Mouse (Mus musculus) heart, adult 9 months (tissue): ENCODE measurements around the gene Xpc.
"Not testable (repeated sequence)": the region's sequence is repeated elsewhere in the genome, so short reads cannot be mapped to it uniquely, and the experiment has no call there.

Source experiments
- DNase-seq, 2 experiments: peaks; one replicate each; pipeline ENCODE4 v3.0.0; 2022; ENCODE audit warnings: low spot score in 2 of 2

Xpc gene

DNA sequence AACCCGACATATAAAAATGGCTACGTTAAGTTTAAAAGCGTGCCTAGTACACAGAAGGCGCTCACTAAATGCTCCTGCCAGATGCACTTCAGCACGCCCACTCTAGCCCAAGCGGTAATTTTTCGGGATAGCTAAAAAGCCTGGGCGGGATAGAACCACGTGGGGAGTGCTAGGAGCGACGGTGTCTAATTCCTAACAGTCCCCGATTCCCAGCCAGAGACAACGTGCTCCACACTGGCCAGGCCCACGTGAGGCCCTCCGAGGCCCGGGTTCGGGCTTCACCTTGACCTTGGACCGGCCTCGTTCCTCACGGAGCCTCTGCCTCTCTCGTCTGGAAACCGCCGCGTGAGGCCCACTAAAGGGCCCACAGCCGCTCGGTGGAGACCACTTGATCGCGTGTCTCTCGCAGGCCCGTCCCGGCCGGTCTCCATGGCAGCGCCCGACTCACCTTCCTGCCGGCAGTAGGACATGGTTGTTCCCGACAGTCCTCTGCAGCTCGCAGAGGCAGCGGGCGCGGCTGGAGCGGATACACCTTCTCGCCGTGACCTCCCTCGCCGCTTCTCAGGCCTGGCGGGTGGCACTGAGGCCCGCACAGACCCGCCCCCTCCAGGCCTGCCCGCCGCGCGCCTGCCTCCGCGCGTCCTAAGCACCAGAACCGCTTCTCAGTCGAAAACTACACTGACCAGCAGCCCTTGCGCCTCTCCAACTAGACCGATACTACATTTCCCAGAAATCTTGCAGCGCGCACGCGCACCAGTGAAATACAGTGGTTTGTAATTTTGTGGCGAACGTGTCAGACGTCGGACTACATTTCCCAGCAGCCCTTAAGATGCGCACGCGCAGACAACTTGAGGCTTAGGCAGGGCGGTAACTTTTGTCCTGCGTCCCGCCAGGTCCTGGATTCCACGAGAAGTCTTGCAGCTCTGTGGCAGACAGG is 42.6 kb downstream of the Xpc start, which contains the start of the genes Chchd4 and Tmem43:
Gene Chchd4 (minus strand): TSS at position 679 of the 937 bp plus-strand sequence.
Gene Tmem43 (plus strand): TSS at position 836 of the 937 bp plus-strand sequence.
- DNase-seq = peak; percentile 98 to 99

DNA sequence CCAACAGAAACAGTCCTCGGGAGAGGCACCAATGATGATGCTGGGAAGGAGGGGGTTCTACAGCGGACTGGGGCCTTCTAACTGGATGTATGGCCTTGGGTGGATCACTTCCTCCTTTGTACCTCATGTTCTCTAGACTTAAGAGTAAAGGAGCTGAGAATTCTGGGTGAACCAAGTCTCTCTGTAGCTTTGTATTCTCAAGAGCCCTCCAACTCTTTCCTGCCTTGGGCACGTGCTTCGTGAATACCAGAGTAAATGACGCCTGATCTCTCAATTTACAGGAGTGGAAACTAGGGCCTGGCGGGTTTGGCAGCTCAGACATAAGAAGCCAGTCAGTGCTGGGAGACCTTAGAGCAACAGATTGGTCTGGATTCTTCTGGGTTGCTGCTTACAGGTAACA is 43.4 kb downstream of the Xpc start:
- DNase-seq = no peak

- DNase-seq = not testable (repeated sequence)
Measured at GRCm38 (mm10) chr6:91471427-91471826, 44.3 kb downstream of the Xpc start.

DNA sequence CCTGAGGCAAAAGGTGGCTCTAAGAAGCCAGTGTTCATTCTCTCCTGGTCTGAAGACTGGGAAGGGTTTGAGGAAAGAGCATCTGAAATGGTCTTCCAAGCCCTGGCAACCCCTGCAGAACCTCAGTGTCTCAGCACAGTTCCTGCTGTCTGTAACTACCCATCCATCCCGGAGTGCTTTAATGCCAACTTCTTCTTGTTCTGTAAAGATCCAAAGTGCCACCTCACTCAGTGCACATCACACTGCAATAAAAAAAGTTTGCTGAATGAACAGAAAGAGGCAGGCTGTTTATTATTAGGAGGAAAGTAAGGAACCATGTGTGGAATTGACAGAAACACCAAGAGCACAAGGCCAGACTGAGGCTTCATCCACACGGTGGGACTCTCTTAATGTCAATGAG is 45.0 kb downstream of the Xpc start:
- DNase-seq = no peak

- DNase-seq = no peak
Measured at GRCm38 (mm10) chr6:91467106-91467505, 48.6 kb downstream of the Xpc start.

DNA sequence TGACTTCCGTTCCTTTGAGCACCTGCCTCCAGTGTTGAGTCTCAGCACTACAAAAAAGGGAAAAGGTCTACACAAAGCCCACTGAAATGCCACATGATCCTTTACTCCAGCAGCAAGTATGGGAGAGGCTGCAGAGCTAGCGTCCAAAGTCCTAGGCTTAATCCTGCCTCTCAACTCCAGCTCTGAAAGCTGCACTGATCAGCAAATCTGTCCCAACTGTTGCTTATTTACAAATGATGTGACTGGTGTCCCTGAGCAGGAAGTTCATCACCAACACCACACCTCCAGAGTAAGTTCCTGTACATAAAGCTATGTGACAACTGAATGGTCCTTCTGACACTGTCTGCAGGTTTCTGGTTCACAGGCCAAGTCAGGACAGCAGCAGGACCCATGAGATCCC is 49.9 kb downstream of the Xpc start:
- no peak for DNase-seq

DNA sequence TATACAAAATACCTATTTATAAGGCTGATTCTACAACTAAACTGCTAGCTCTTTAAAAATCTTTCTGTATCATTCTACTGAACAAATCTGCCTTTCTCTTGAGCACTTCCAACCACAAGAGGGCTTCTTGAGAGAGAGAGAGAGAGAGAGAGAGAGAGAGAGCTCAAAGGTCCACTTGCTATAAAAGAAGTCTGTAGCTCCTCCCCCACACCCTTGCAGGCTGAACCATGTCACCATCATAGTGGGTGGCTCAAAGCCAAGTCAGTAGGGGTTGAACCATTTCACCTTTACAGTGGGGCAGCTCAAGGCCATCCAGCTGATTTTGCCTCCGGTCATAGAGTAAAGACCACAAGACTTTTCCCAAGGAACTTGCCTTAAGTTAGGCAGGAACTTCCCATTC is 56.2 kb downstream of the Xpc start:
- DNase-seq = no peak

- no peak for DNase-seq
Measured at GRCm38 (mm10) chr6:91454546-91454945, 61.1 kb downstream of the Xpc start.

DNA sequence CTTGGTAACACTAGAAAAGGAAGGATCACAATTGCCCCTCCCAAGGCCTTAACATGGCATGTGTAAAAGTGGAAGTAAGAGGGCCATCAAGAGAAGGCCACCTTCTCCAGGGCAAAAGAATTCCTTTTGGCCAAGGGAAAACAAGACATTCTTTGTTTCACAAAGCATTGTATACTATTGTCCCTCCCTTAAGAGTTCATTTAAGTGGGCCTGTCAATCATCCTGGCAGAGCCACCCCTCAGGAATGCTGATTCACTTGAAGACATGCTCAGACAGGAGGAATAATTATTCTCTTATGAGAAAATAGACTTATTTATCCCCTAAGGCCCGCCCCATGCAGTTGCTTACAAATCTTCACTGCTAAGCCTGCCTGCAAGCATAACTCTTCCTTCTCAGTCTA is 63.6 kb downstream of the Xpc start:
- DNase-seq = no peak

DNA sequence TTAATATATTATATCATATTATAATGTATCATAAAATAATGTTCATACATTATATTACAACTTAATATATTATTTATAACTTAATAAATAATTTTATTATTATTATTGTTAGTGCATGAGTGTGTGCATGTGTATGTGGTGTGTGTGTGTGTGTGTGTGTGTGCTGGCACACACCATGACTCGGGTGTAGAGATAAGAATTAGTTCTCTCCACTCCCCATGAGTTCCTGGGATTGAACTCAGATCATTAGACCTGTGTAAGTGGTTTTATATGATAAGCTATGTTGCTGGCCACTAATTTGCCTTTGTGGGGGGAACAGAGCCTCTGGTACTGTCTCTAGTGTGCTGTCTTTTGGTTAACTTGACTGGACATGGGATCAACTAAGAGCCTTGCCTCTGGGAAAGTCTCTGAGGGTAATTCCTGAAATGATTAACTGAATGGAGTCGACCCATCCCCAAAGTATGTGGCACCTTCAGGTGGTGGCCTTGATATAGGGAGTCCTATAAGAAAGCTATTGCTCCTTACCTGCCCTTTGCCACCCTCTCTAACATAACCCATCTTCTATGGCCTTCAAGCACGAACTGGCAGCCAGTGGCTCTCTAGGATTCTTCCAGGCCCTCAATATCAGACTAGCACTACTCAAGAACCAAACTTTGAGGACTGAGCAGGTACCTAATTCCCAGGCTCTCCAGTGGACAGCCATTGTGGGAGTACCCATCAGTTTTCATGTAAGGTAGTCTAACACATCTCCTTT is 66.0 kb downstream of the Xpc start:
- DNase-seq = no peak

DNA sequence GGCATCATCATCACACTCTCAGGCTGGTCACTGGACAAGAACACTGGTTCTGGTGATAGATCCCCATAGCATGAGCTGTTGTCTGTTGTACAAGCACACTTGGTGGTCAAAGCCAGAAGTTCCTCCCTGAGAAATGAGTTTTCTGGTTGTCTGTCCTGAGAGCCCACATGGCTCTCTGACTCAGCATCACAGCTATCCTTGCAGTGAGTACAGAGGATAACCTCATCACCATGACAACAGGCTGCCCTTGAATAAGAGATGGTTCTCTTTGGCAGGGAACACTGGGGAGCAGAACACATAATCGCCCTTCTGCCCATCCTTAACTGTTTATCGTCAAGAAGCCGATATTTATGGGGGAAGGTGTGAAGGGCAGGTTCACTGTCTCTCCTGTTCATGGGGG is 70.4 kb downstream of the Xpc start:
- no peak for DNase-seq

DNA sequence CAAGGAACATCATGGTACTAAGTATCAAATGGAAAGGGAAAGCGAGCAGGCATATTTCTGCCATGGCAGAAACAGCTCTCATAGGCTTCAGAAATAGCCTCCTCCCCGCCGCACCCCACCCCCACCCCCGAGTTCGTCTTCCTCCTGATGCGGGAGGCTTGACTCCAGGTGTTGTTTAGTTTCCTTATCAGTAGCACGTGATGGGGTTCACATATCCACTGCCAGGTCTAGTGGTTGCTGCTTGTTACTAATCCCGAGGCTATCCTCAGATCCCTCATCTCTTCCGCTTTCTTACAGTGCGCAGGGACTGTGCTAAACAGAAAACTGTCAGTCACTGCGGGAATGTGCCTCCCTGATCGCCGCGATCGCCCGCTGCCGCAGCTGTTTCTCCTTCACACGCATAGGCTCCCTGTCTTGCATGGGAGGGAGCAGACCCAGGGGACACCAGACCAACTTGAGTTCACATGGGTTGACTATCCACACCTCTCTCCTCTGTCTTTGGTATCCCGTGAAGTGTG is 74.5 kb downstream of the Xpc start:
- DNase-seq = no peak

DNA sequence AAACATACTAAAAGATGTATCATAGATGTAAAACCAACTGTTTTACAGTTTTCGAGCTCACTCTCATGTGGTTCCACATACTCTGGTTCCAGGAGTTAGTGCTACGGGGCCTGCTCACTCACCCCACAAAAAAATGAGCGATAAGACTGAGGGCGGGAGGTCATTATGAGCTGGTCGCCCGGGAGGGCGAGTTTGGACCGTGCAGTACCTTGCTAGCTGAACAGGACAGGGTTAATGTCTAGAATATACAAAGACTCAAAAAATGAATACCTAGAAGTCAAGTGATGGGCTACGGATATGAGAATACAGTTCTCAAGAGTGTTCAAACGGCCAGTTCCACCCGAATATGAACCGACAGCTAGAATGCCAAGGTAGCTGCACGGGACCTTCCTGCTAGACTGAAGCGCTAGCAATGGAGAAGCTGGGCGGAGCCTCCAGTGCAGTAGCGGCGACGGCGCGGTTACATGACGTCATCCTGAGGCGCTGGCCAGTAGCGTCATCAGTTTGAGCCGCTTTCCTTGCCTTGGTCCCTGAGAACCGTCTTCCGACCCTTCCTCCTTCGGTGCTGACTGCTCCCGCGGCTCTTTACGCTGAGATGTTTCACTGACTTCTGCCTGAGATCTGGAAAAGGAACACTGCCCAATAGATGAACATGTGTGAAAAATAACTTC is 75.1 kb downstream of the Xpc start:
- peak; percentile 89 to 95 for DNase-seq
